Mouse (Mus musculus): Measurements from ENCODE around the gene Rab11b.

Rab11b gene

DNA sequence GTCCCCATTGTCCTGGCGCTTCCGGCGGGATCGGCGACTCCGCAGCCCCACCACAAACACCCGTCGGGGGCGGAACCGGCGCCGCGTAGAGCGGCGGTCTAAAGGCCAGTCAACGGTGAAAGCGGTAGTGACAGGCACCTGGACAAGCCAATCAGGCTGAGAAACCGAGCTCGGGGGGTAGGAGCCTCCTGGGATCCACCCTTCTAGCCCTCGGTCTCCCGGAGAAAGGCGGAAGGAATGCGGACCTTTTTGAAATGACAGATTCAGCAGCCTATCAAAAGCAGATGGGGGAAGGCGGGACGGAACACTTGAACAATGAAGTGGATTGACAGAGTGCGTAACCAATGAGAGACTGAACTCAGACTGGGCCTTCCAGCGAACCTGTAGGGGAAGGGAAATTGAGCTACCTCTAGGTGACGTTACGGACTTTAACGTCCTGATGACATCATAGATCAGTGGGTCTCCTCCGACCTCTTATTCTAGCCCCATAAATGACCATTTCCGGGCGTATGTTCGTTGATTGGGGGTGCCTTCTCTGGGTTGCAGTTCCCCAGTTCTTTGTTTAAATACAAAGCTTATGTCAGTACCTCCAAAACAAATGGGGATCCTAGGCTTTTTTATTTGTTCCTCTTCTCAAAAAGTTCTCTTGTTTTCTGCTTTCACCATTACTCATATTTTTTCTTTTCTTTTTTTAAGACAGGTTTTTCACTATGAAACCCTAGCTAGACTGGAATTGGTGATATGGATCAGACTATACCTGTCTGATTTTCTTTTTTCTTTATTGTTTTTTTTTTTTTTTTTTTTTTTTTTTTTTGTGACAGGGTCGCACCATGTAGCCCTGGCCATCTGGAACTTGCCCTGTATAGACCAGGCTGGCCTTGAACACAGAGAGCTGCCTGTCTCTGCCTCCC, at the start of gene Rab11b:
Rab11b (minus strand) TSS at position 276 of the 911 bp plus-strand sequence.
- in situ Hi-C loops (cut with MseI, MboI) = no loop called here

DNA sequence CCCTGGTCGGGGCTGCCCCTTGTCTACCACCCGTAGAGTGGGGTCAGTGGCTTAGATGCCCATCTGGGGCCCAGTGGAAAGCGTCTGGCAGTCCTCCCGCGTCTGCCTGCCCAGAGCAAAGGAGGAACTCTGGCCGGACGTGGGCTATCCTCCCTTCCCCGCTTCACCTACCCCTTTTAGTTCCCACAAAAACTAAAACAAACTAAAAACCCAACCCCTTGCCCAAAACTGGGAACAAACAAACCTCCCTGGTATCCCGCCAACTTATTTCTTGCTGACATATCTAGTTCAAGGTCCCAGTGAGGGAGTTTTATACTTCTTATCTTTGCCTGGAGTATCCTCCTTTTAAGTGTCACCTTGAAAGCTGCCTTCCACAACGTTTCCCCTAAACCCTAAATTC, 47.9 kb upstream of the Rab11b start:
- in situ Hi-C loops (cut with MseI, MboI) = no loop called here

DNA sequence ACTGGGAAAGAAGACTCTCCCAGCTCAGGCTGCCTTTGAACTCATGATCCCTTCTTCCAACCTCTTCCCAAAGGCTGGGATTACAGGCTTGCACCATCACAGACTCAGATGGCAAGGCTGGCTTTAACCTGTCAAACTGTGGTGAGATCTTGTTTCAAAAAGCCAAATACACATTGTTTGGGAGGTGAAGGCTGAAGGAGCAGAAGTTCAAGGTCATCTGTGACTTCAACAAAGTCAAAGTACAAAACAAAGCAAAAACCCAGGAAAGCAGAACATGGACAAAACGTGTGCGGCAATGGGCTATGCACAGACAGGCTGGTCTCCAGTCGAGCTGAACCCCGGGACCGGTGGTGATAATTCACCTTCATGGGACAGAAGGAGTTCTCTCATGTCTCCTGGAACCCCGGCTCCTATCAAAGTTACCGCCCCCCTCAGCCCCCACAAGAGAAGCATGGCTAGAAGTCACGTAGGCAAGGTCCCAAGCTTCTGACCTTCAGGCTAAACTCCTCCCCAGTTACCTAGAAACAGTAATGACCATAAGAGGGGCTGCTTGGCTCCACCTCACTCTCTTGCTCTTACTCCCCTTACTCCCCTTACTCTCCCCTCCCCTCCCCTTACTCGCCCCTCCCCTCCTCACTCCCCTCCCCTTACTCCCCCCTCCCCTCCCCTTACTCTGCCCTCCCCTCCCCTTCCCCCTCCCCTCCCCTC, 47.0 kb upstream of the Rab11b start:
- in situ Hi-C loops (cut with MseI, MboI) = no loop called here

DNA sequence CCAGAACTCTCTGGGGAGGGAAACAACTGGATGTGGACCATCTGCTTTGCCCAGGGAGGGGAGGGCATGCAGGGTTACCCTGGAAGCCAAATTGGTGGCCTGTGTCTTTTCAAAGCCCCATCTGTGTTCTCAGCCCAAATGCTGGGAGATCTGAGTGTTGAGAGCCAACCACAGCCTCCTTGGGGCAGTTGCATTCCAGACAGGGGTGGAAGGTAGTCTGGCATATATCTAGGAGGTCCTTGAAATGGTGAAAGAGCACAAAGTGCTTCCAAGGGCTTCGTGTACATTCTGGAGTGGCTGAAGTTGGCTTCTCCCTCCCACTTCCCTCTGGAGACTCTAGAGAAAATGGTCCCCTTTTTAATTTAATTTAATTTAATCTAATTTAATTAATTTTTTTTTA, 44.4 kb upstream of the Rab11b start:
- in situ Hi-C loops (cut with MseI, MboI) = no loop called here

DNA sequence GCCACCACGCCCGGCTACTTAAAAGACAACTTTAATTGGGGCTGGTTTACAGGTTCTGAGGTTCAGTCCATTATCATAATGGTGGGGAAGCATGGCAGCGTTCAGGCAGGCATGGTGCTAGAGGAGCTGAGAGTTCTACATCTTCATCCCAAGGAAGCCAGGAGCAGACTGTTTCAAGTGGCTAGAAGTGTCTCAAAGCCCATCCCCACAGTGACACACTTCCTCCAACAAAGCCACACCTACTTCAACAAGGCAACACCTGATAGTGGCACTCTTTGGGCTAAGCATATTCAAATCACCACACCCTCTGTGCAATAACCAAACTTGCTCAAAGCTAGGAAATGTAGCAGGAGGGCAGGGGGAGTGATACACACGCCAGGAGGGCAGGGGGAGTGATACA, 43.9 kb upstream of the Rab11b start:
- in situ Hi-C loops (cut with MseI, MboI) = no loop called here

DNA sequence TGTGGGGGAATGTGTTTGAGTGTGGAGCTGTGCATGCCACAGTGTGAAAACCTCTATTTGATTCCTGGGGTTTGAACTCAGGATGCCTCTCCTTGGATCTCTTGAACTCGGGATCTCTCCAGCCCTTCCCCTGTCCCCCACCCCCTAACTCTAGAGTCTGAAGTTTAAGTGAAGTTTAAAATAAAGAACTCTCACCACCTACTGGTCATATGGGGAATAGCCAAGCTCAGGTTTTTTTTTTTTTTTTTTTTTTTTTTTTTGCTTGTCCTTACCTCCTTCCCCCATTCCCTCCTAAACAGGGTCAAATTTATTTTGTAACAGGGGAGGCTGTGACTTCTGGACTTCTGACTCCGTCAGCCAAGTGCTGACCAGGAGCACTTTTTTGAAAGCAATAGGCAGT, 41.9 kb upstream of the Rab11b start:
- in situ Hi-C loops (cut with MseI, MboI) = no loop called here

DNA sequence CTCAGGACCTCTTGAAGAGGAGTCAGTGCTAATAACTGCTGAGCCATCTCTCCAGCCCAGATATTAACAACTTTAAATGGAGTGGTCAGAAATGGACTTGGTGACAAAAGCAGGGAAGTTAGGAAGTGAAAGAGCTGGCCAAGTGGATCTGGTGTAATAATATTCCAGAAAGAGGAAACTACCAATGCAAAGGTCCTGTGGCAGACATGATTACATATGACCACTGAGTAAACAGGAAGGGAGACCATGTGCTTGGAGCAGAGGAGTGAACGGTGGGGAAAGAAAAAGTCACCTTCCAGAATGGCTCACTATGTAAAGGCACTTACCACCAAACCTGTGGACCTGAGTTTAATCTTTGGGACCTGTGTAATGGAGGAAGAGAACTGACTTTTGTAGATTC, 38.9 kb upstream of the Rab11b start:
- in situ Hi-C loops (cut with MseI, MboI) = no loop called here

DNA sequence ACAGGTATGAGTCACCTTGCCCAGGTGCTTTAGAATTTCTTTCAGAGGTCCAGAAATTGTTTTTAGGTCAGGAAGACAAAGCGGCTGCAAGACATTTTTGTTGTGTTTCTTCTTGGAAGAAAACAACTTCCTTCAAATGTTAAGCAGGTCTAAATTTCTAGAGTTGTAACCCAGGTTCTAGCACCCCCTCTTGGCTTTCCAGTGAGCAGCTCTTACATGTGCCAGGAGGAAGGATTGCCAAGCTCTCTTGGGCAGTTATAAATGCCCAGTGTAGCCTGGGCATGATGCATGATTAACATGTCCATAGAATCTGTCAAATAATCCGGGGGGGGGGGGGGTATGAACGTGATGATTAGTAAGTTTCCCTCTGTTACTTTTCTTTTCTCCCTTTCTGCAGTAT, 38.0 kb upstream of the Rab11b start:
- in situ Hi-C loops (cut with MseI, MboI) = no loop called here

DNA sequence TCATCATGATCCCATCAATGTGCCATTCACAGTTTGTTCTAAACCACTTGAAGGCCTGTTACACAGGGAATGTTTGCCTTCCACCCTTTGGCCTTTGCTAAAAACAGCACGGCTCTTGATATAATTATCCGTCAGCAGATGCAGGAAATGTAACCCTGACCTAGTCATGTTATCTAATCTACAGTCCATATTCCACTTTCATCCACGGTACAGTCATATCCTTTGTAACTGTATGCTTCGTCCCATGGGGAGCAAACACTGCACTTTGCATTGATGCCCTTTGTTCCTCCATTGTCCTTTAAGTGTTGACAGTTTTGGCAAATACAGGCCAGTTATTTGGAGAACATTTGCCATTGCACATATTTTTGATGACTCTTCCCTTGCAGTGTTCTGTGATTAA, 28.4 kb upstream of the Rab11b start:
- in situ Hi-C loops (cut with MseI, MboI) = no loop called here

DNA sequence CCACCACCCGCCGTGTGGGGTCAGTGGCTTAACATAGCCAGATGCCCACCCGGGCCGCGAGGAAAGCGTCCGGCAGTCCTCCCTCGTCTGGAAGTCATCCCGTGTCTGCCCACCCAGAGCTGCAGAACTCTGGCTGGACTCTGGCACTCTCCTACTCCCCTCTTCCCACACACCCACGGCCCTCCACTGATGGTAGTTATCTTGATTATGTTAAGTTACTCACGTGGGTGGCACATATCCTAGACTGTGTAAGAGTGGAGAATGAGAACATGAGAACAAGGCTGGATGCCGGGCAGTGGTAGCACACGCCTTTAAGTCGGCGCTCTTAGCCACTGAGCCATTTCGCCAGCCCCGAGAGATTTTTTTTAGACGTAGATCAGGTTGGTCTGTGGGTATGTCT, 26.0 kb upstream of the Rab11b start:
- in situ Hi-C loops (cut with MseI, MboI) = no loop called here

DNA sequence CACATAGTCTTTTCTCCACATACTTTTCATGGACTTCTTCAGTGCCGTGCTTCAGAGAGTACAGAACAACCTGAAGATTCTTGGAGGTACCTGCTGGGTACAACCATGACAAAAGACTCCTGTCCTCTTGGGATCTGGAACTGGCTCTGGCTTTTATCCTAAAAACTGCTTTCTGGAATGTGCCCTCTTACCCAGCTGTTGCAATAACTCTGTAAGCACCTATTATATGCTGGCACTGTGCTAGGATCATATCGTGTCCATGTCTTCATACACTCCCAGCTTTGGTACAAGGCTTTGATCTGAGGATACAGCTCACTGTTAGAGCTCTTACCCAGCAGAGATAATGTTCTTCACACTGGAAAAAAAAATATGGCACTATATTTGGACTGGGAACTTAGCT, 24.6 kb upstream of the Rab11b start:
- in situ Hi-C loops (cut with MseI, MboI) = no loop called here

DNA sequence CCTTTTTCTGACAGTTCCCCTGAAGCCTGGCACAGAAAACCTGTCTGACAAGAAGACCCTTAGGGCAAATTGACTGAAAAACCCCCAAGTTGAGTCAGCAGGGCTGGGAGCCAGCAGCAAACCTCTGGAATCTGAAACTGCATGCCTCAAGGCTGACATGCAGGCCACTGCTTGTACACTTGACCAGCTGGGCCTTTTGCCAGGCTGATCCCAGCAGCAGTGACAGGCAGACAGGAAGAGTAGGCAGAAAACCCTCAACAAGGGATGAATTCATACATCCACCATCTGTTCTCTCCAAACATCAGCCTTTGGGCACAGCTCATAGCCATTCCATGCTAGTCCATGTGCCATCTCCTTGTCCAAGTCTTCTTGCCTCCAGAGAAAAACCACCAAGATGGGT, 23.1 kb upstream of the Rab11b start:
- in situ Hi-C loops (cut with MseI, MboI) = no loop called here

DNA sequence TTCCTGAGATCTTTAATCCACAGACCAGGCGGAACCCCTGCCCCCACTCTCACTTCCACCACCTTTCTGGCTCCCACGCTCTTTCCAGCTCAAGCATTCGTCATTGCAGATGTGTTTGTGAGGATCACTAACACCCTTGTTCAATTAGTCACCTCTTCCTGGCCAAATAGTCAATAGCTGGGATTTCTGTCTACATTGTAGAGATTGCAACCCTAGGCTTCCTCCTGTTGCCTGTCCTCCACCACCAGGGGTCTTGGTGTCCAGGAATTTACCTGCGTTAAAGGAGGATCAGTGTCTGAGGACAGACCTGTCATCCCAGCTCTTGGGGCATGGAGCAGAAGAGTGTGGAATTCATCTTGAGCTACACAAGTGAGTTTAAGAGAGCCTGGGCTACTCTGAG, 21.7 kb upstream of the Rab11b start:
- in situ Hi-C loops (cut with MseI, MboI) = no loop called here

DNA sequence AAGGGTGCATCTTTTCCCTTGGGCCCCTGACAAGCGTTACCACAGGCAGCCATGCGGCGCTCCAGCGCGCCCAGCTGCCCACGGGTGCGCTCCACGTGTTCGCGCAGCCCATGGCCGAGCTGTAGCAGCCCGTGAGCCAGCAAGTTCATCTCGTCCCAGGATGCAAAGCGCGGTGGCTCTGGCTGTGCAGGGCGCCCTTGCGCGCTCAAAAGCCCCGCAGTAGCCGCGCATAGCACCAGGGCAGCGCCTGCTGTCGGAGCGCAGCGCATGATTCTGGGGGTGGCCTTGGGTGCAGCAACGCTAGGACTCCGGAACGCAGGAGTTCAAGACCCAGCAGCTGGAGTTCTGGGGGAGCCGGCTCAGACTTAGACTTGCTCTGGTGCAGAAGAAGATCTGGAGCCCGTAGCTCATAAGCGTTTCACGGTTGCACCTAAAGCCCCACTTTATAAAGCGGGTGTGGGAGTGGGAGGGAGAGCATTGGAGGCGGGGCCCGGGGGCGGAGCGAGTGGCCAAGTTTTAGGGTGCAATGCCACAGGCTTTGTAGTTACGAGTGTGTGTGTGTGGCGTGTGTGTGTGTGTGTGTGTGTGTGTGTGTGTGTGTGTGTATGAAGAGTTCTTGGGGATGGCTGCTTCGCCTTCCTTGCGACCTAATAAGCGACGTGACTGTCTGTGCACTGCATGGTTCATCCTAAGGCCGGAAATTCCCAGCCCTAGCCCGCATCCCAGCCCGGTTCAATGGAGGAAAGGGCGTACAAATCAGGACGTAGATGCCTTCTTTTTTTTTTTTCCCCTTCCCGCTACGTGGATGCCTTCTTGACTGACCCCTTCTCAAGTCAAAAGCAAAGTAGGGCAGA, 21.0 kb upstream of the Rab11b start, which contains the start of gene Angptl4:
Angptl4 (minus strand) TSS at position 707 of the 854 bp plus-strand sequence.
- in situ Hi-C loops (cut with MseI, MboI) = no loop called here

DNA sequence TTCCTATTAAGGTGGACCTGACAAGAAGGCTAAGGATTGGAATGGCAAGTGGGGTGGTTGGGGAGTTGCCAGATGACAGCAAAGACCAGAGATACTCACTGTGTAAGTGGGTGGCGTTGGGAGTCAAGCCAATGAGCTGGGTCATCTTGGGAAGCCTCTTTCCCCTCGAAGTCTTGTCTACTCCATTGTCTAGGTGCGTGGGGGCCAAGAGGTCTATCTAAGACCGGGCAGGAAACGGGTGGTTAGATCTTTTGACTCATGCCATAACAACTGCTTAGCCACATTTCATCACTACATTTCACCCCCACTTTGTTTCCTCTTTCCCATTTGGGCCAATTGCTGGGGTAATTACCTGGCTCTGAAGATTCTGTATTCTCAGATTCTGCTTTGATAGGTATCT, 20.1 kb upstream of the Rab11b start:
- in situ Hi-C loops (cut with MseI, MboI) = no loop called here

DNA sequence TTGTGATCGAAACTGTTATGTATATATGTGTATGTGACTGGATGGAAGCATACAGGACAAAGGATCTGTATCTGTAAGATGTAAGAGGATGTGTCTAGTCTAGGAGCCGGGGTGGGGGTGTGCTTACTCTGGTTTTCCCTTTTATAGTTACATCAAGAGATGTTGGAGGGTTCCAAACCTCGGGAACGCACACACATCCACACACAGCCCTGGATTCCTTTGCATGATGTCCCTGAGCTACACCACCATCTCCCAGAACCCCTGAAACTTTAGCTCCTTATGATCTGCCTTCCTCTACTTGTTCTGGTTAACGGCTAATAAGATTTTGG, 19.6 kb upstream of the Rab11b start:
- in situ Hi-C loops (cut with MseI, MboI) = no loop called here

DNA sequence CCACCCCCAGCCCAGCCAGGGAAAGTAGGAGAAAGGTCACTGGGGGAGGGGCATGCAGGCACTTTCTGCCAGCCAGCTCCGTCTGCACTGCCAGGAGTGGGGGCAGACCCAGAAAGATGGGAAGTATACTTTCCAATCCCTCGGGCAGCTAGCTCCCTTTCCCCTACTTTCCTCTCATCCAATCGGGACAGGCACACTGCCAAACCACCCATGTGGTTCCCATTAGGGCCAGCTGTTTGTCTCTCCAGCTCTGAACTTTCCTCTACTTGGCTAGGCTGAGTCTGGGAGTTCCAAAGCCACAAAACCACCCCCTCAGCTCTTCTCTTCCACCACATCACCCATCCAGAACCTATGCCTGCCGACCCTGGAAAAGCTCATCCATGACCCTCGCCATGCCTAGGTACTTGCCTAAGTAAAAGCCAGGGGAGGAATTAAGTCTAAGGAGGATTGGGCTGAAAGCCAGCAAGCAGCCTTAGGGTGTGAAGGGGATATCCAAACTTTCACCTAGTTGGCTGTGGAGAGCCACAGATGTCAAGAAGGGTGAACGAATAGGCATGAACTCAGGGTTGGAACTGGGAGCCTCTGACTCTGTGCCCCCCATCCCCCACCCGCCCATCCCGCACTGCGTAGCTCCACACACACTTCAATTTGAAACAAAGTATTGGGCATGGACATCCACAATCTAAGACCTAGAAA, 19.1 kb upstream of the Rab11b start:
- in situ Hi-C loops (cut with MseI, MboI) = no loop called here

DNA sequence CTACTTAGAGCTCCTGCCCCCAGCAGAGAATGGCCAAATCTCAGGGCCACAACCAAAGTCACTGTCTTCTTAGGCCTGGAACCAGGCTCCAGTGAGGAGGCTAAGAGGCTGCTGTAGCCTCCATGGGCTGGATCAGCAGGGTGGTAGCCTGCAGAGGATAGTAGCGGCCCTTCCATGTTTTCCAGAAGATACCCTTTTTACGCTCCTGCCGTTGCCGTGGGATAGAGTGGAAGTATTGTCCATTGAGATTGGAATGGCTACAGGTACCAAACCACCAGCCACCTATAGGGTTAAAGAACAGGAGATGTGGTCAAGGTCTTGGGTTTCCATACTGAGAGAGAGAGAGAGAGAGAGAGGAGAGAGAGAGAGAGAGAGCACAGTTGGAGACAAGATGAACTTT, 15.0 kb upstream of the Rab11b start:
- in situ Hi-C loops (cut with MseI, MboI) = no loop called here

DNA sequence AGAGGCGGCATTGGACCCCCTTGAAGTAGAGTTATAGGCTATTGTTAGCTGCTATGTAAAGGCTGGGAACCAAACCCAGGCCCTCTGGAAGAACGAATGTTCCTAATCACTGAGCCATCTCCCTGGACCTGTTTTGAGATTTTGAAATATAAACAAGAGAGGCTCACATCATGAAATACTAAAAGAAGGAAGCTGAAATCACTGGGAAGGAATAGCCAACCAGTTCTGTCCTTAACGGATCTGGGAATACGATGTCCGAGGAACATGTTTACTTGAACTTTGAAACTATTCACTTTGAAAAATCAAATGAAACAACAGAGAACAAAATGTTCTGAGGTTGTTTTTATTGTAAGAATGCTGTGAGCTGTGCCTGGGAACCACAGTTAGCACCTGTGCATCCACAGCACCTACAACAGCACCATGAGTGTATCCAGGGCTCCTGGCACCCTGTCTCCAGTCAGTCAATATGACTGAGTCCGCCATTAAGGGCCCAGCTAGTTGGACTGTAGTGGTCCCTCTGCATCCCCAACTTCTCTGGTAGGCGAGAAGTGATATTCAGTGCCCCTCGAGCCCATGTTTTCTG, 14.3 kb upstream of the Rab11b start:
- in situ Hi-C loops (cut with MseI, MboI) = no loop called here

DNA sequence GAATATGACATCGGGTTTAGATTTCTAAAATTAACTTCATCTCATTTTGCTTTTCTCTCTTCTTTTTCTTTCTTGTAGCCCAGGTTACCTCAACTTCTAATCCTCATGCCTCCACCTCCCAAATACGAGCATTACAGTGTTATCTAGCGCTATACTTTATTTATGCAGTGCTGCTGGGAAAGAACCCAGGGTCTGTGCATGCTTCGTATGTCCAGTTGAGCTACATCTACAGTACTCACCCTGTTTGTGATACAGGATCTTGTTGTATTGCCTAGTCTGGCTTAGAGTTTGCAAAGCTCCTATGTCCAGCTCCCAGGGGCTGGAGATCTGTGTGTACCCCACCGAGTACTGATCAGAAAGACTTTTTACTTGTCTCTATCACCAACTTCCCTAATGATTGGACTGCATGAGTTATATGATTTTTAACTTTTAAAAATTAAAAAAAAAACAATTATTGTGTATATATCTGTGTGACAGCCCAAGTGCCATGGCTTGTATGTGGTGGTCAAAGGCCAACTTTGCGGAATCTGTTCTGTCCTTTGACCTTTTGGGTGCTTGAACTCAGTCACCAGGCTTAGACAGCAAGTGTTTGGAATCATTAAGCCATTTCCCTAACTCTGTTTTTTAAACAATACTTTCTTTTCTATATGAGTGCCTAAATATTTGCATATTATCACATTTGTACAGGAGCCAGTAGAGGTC, 13.7 kb upstream of the Rab11b start:
- in situ Hi-C loops (cut with MseI, MboI) = no loop called here

DNA sequence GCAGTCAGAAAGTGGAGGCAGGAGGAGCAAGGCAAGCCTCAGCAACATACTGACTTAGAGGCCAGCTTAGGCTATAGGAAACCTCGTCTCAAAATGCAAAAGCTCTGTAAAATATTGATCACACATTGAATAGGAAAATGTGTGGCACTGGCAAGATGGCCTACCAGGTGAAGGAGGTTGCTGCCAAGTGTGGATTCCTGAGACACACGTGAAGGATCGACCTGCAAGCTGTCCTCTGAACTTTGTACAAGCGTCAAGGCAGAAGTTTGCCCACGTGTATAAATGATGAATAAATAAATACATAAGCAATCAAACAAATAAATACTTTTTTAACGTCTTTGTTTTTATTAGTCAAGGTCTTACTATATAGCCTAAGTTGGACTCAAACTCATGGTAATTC, 13.1 kb upstream of the Rab11b start:
- in situ Hi-C loops (cut with MseI, MboI) = no loop called here

All from mouse trophoblast stem cell (cell line).